Mouse (Mus musculus): ENCODE results near the gene 4921517D22Rik.
"Not testable (repeated sequence)": the region's sequence is repeated elsewhere in the genome, so short reads cannot be mapped to it uniquely, and the experiment has no call there.

The 4921517D22Rik gene

DNA sequence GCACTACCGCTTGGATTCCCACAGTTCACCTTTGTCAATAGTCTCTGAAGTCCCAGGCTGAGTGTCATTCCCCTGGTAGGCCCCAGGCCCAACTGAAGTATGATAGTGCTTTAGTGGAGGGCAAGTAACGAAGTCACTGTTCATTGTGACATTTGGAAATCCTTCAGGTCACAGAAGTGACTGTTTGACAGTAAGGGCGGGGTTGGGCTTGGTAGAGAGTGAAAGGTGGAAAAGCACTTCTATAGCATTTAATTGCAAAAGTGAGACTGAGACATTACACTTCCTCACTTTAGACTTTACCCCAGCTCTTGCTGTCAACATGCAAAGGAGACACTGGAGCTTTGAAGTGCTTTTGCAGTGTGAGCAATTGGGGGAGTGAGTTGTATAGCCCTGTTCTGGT lies at the start of gene 4921517D22Rik:
Gene 4921517D22Rik (minus strand): TSS at position 101 of the 400 bp plus-strand sequence.
- in situ Hi-C loops (cut with MboI; ENCODE audit: low sequenced_read_pairs) = no loop called here

- in situ Hi-C loops (cut with MboI; ENCODE audit: low sequenced_read_pairs) = loop anchor here (25.0 kb wide), 1 partner anchor 304 kb away; no protein-coding TSS in a partner anchor
Observed at GRCm38 (mm10) chr13:59741697-59742096, 47.8 kb upstream of the 4921517D22Rik start.

DNA sequence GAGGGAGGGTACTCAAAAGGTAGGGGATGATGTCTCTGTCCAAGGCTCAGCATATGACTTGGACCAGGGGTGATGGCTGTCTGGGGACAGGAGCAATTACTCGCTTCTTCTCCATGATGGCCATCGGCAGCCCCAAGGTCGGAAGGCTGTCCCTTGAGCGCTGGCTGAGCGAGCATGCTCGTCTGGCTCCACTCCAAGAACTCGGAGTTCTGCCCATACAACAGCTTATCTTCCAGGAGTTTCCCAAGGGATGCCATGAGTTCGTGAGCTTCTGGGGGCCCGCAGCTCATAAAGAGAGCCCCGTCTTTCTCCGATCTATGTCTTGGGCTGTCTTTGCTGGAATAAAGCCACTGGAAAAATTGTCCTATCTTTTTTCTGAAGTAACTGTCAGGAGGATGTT lies 47.2 kb upstream of the 4921517D22Rik start:
- in situ Hi-C loops (cut with MboI; ENCODE audit: low sequenced_read_pairs) = loop anchor here (25.0 kb wide), 1 partner anchor 304 kb away; no protein-coding TSS in a partner anchor

DNA sequence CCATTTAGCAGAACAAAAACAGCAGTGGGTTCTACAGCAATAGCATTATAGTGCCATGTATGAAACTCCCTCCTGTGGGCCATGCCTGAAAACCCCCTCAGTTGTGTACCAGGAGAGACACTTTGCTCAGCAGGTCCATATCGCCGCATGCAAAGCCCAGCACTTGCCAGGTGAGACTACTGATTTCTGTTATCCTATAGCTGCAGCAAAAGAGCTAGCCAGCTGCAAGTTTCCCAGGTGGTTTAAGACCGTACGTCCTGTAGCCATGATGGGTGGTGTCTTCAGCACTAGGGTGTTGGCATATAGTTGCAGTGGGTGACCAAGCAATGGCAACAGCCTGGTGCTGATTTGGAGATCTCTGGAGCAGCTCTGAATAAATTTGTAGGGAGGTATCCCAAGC lies 45.5 kb upstream of the 4921517D22Rik start:
- in situ Hi-C loops (cut with MboI; ENCODE audit: low sequenced_read_pairs) = loop anchor here (25.0 kb wide), 1 partner anchor 302 kb away; no protein-coding TSS in a partner anchor

DNA sequence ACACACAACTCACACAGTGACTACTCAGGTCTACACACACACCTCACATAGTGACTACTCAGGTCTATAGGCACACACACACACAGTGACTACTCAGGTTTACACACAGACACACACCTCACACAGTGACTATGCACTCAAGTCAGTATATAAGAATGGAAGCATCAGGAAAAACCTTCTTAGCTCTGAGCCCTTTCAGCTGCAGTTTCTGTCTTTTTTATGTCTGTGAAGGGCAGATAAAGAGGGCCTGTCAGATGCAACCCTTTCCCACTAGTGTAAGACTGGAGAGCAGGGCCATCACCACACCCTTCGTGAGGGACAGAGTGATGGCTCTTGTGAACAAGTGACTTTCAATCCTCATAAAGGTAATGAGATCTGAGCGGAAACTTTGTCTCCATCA lies 44.5 kb upstream of the 4921517D22Rik start:
- in situ Hi-C loops (cut with MboI; ENCODE audit: low sequenced_read_pairs) = loop anchor here (25.0 kb wide), 1 partner anchor 301 kb away; no protein-coding TSS in a partner anchor

GRCm38 (mm10) chr13:59735190-59735589 lies 41.3 kb upstream of the 4921517D22Rik start:
- in situ Hi-C loops (cut with MboI; ENCODE audit: low sequenced_read_pairs) = loop anchor here (25.0 kb wide), 1 partner anchor 298 kb away; no protein-coding TSS in a partner anchor

DNA sequence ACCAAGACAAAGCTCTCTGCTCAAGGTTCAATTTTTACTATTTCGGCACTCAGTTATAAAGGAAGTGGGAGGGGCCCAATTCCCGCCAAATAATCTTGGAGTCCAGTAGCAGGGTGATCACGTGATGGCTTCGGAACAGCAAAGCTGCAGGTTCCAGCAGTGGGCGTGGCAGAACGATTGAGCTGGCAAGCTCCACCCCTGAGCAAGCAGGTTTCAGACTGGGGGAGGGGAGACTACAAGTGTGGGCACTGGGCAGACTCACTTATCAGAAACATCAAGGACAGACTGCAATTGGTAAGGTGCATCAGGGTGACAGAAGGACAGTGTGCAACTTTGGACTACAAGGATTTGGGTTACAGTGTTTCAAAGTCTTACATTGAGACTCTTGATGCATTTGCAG lies 40.4 kb upstream of the 4921517D22Rik start:
- in situ Hi-C loops (cut with MboI; ENCODE audit: low sequenced_read_pairs) = loop anchor here (25.0 kb wide), 1 partner anchor 297 kb away; no protein-coding TSS in a partner anchor

- in situ Hi-C loops (cut with MboI; ENCODE audit: low sequenced_read_pairs) = loop anchor here (25.0 kb wide), 1 partner anchor 297 kb away; no protein-coding TSS in a partner anchor
Observed at GRCm38 (mm10) chr13:59733936-59734335, 40.0 kb upstream of the 4921517D22Rik start.

GRCm38 (mm10) chr13:59731652-59732051 lies 37.7 kb upstream of the 4921517D22Rik start, which contains the start of gene Spata31d1d:
Gene Spata31d1d (minus strand): TSS chr13:59731752.
- in situ Hi-C loops (cut with MboI; ENCODE audit: low sequenced_read_pairs) = loop anchor here (25.0 kb wide), 1 partner anchor 294 kb away; no protein-coding TSS in a partner anchor

- in situ Hi-C loops (cut with MboI; ENCODE audit: low sequenced_read_pairs) = loop anchor here (25.0 kb wide), 1 partner anchor 291 kb away; no protein-coding TSS in a partner anchor
Observed at GRCm38 (mm10) chr13:59728378-59729093, 34.6 kb upstream of the 4921517D22Rik start.

- in situ Hi-C loops (cut with MboI; ENCODE audit: low sequenced_read_pairs) = loop anchor here (25.0 kb wide), 1 partner anchor 289 kb away; no protein-coding TSS in a partner anchor
Observed at GRCm38 (mm10) chr13:59726139-59726867, 32.4 kb upstream of the 4921517D22Rik start.

DNA sequence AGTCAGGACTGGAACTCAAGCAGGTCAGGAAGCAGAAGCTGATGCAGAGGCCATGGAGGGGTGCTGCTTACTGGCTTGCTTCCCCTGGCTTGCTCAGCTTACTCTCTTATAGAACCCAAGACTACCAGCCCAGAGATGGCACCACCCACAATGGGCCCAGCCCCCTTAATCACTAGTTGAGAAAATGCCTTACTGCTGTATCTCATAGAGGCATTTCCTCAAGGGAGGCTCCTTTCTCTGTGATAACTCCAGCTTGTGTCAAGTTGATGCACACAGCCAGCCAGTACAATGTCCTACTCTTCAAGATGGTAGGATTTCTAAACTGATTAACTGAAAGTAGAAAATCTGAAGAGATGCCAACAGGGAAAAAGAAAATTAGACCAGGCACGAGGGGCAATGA lies 28.2 kb upstream of the 4921517D22Rik start:
- in situ Hi-C loops (cut with MboI; ENCODE audit: low sequenced_read_pairs) = not testable (repeated sequence)

DNA sequence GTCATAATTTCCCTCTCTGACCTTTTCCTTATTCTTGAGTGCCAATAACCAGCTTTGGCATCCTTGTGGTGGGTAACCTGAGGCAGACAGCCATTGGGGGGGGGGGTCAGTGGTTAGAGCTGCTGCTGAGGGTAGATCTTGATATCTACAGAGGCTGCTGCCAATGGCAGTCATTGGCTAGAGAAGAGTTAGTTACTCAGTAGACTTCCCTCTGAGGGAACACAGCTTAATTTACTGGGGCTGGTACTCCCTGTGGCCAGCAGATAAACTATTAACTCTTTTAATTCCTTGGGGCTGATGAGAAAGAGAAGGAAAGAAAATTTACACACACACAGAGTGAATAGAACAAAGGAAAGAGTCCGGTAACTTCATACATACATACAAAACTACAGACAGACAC lies 25.6 kb upstream of the 4921517D22Rik start:
- in situ Hi-C loops (cut with MboI; ENCODE audit: low sequenced_read_pairs) = no loop called here

DNA sequence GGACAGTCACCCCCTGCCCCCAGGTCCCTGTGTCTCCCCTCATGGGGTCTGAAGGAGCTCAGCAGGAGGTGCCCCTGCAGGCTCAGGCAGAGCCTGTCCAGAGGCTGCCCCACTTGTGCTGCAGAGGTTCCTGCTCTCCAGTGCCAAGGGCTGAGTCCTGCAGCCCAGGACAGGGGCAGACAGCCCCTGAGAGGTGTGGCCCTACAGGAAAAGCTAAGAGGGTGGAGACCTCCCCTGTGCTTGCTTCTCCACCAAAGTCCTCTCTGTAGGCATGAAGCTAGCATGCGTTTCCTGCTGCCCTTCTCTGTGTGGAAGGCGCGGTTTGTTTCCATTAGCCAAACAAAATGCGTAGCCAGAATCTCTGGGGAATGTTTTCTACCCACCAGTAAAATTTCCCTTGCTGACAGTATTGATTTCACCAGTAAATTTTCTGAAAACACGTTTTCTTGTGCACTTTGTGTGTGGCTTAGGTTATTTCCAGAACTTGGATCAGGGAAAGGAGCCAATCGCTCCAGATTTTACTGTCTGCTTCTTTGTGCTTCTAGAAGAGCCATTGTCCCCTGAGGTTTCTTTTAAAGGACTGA lies 25.0 kb upstream of the 4921517D22Rik start:
- in situ Hi-C loops (cut with MboI; ENCODE audit: low sequenced_read_pairs) = not testable (repeated sequence)

- in situ Hi-C loops (cut with MboI; ENCODE audit: low sequenced_read_pairs) = no loop called here
Observed at GRCm38 (mm10) chr13:59713710-59714109, 19.8 kb upstream of the 4921517D22Rik start.

DNA sequence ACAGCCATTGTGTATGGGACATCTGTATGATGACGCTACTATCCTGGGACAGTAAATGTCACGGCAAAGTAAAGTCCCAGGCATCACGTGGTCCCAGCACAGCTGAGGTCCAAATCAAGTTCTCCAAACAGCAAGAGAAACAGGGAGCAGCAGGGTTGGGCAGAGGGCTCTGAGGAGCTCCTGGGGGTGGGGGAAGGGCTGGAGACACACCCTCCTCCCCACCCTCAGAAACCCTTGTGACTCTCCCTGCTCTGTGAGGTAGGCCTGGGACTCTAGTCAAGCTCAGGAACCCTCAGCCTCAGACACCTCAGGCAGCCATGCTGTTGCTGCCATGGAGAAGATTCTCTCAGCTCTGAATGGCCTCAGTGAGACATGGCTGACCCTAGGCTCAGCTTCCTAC lies 18.1 kb upstream of the 4921517D22Rik start, which contains the start of gene Spata31d1b:
Gene Spata31d1b (plus strand): TSS at position 301 of the 400 bp plus-strand sequence.
- in situ Hi-C loops (cut with MboI; ENCODE audit: low sequenced_read_pairs) = not testable (repeated sequence)

GRCm38 (mm10) chr13:59710230-59710629 lies 16.3 kb upstream of the 4921517D22Rik start, which contains the start of gene Spata31d1a:
Gene Spata31d1a (minus strand): TSS chr13:59710330.
- in situ Hi-C loops (cut with MboI; ENCODE audit: low sequenced_read_pairs) = no loop called here

- in situ Hi-C loops (cut with MboI; ENCODE audit: low sequenced_read_pairs) = no loop called here
Observed at GRCm38 (mm10) chr13:59704562-59704961, 10.7 kb upstream of the 4921517D22Rik start.

DNA sequence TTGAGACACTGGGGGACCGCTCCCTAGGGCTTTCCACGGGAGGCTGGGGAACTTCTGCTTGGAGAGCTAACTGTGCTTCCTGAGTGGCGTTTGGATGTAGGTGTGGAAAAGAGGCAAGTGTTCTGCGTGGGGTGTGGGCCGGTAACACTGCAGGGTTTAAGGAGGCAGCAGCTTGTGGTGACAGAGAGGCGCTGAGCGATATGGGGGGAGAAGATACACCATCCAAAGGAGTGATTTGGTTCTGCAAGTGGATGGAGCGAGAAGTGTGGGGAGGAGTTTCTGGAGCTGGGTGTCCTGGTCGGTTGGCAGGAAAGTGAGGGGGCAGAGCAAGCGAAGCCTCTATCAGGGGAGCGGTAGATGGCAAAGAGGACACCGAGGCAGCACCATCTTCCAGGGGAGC lies 9.6 kb upstream of the 4921517D22Rik start:
- in situ Hi-C loops (cut with MboI; ENCODE audit: low sequenced_read_pairs) = no loop called here

- in situ Hi-C loops (cut with MboI; ENCODE audit: low sequenced_read_pairs) = not testable (repeated sequence)
Observed at GRCm38 (mm10) chr13:59700137-59700536, 6.2 kb upstream of the 4921517D22Rik start.

GRCm38 (mm10) chr13:59699131-59699530 lies 5.2 kb upstream of the 4921517D22Rik start:
- in situ Hi-C loops (cut with MboI; ENCODE audit: low sequenced_read_pairs) = no loop called here

Data from CH12F3 (cell line).